Mouse (Mus musculus): ENCODE results near the gene Apba2. TPM values are rescaled to one million over a fixed set of nuclear protein-coding genes. Genes with fewer than 3 reads are reported as not detected.

Gene Apba2
- total RNA-seq (2017), result not detected in 2 replicates

DNA sequence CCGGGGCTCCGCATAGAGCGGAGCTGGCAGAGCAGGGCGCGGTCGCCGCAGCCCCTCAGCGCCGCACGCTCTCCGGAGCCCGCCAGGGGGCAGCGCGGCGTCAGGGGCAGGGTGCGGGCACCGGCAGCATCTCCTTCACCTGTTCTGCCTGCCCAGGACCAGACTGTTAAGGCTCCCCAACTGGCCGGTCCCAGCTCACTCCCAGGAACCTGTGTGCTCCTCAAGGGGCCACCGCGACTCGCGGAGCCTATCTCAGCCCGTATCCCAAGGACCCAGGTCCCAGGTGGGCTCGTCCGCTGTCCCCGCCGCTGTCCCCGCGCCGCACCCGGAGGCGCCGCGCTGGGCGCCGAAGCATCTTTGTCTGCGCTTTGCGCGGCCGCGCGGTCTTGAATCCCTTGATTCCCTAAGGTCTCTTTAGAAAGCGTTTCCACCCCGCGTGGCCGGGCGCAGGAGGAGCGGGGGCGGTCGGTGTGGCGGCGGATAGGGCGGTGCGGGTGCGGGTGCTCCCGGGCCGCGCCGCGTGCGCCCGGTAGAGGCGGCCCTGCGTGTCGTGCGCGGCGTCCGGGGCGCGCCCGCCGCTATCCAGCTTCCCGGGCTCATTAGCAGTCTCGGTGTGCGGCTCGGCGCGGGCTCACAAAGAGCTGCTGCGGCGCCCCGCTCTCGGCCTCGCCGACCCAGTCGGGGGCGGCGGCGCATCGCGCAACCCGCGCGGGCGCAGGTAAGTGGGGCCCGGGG lies at the start of gene Apba2:
TSS of gene Apba2 (plus strand) at position 171 of the 735 bp plus-strand sequence.
- ATAC-seq (ENCODE audit: extremely low read depth, insufficient number of reproducible peaks, low FRiP score, poor library complexity, severe bottlenecking), result no peak

DNA sequence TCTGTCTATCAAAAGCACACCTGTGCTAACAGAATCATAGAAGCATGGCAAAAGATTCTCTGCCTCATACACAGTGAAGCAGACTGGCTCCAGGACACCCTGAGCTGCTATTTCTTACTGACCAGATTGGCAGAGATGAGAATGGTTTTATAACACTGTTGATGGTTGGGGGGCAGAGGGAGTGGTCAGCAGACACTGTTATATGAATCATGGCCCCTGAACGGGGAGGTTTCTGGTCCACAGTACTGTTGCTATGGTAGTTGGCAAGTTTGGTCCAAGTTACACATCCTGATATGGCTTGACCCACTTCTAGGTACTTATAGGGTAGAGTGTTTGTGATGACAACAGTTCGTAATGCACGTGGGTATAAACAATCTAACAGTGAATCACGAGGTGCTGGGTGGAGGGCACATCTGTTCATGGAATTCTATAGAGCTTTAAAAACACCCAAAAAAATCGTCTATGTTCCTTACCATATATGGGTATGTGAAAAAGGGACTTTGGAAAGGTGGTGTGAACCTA lies 49.6 kb upstream of the Apba2 start:
- ATAC-seq (ENCODE audit: extremely low read depth, insufficient number of reproducible peaks, low FRiP score, poor library complexity, severe bottlenecking), result no peak

DNA sequence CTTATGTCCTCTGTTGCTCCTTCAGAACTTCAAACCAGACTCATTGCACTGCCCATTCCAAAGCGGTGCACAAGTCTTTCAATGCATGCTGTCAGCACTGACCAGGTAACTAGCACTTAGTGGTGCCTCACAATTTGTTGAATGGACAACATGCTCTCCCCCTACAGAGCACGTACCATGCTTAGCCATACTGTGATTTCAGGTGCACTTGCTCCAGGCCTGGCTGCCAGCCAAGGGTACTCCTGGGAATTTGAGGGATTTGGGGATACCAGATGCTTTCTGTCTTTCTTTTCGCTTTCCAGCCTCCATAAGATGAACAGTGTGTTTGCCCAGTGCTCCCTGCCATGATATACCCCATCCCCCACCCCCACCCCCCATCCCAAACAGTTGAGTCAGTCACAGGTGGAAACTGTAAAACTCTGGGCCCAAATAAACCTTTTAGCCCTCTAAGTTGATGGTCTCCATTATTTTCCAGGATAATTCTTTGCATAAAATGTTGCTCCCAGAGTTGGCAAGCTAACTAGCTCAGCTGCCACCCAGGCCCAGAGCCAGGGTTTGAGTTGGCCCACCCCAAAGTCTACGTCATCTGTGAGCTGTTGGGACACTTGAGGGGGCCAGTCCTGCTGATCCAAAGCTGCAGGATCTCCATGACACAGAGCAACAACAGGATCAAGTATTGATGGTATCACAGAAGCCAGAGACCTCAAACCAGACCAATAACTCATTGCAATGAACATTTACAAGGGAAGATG lies 48.9 kb upstream of the Apba2 start:
- no peak for ATAC-seq (ENCODE audit: extremely low read depth, insufficient number of reproducible peaks, low FRiP score, poor library complexity, severe bottlenecking)

DNA sequence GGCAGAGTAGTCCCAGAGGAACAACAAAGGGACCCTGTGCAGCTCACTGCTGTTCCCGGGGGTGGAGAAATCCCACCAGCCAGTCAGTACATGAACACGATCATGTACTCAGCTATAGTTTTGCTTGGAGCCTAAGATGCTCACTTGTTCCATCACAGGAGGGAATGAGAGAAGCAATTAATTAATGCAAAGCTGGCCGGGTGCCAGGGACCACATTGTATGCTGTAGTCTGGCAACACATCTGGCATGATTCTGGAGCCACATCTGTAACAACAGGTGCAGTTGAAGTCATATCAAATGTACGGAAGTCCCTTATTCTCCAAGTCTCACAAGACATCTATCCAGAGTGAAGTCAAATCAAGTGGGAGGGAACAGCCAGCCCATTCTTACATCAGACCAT lies 45.3 kb upstream of the Apba2 start:
- ATAC-seq (ENCODE audit: extremely low read depth, insufficient number of reproducible peaks, low FRiP score, poor library complexity, severe bottlenecking), result no peak

DNA sequence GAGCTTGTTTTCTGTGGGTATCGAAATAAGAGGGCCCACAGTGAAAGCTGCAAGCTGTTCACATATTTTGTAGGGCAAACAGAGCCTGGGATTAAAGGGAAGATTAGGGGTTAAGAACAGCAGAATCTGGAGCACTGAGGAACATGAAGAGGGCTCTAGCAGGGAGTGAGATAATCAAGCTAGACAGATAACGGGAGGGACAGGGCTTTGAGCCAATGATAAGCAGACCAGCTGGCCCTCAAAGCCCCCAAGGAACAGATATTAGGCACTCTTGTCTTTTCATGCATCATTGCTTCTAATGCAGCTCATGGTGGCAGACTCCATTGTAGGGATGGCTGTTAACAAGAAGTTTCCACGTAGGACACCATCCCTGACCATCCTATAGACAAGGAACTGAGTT lies 44.8 kb upstream of the Apba2 start:
- ATAC-seq (ENCODE audit: extremely low read depth, insufficient number of reproducible peaks, low FRiP score, poor library complexity, severe bottlenecking), result no peak

DNA sequence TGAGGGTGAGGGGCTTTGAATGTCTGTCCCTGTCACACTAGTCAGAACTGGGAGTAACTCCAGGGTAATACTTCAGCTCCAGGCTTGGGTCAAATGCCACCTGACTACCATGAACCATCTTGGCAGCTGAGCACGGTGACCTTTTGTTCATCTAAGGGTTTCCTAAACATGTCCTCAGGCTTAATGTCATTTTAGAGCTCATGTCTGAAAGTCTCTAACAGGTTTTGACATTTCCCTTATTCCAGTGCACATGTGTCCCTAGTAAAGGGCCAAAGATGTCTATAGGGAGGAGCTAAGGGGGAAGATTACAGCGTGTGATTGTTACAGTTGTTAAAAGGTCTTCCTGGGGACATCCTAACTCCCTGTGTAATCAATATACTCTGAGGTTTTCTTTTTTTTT lies 43.7 kb upstream of the Apba2 start:
- ATAC-seq (ENCODE audit: extremely low read depth, insufficient number of reproducible peaks, low FRiP score, poor library complexity, severe bottlenecking), result no peak

DNA sequence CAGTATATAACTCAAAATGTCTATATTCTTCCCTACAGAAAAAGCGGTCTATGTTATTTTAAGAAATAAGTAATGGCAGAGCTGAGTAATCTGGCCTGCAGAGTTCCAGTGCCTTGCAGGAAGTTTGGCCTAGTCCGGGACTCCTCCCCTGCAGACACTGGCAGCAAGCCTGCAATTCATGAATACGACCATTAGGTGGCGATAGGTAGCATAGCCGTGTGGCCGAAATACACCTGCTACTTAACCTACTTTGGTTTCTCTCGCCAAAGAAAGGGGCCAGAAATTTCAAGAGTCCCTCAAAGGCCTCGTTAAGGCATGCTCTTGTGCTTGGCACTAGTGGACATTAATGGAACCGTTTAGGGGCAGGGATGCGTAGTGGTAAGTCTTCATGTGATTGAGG lies 4.1 kb upstream of the Apba2 start:
- ATAC-seq (ENCODE audit: extremely low read depth, insufficient number of reproducible peaks, low FRiP score, poor library complexity, severe bottlenecking), result no peak

DNA sequence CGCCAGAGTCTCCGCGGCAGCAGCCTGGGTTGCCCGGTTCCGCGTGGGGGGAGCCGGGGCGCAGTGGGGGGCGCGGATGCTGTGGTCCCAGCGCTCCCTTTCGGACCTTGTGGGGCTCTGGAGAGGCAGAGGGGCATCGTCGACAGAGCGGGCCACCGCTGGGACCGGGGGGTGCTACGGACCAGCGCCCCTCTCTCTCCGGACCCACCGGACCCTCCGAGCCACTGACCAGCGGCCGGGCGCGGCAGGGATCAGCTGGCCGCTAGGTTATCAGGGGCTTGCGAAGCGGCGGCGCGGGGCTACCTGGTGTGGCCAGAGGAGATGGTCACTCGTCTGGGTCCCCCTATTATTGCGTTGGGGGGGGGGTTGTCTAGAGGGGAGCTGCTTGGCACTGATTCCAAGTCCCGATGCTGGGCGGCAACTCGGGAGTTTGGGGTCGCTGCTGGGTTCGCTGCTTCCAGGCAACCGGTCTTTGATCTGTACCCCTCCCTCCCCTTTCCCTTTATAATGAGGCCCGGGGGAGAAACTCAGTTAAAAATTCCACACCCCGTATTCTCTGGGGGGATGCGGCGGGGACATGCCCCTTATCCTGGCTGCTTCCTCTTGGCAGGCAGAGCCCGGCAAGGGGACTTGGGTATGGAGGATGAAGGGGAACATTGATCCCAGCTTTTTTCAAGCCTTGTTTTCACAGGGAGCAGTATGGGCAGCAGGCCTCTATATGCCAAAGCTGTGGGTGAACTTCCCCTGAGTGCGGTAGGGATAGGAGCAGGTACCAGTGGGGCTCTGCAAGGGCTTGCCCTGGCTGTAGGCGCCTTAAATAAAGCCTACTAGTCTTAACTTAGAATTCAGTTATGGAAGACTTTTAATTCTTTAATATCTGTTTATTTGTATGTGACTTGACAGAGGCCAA lies 1.0 kb downstream of the Apba2 start:
- ATAC-seq (ENCODE audit: extremely low read depth, insufficient number of reproducible peaks, low FRiP score, poor library complexity, severe bottlenecking), result no peak

DNA sequence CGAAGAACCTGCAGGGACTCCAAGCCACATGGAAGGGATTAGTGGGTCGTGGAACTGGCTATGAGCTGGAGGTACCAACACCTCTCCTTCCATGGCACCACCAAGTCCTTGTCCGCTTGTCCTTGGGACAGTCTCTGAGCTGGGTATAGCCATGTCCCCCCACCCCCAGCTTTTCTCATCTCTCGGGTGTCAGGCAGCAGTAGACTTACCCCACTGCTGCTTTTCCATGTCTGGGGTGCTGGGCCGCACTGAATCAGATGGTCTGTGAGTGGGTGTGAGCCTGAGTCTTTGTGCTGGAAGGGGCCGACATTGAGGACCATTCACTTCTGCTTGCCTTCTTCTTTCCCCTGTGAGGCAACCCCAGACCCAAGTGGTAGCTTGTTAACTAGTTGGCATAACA lies 2.1 kb downstream of the Apba2 start:
- ATAC-seq (ENCODE audit: extremely low read depth, insufficient number of reproducible peaks, low FRiP score, poor library complexity, severe bottlenecking), result no peak

DNA sequence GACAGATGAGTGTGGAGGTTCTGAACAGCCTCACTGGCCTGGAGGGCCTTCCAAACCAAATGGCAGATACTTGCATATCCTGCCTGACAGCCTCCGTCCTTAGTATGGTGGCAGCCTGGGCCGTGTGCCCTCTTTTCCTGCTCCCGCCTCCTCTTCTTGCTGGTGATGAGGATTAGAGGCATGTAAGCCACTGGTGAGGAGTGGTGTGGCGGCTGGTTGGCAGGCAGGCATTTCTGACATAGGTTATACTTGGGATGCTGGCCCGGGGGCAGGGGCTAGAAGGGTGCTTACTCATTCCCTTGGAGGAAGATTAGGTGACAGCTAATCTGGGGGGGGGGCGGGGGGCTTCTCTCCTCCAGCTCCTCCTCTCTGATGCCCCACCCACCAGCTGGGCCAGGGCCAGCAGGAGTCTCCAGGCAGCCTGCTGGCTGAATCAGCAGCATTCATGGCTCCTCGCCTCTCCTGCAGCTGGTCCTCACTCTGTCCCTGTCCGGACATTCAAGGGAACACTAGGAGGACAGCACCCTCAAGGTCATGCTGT lies 3.3 kb downstream of the Apba2 start:
- ATAC-seq (ENCODE audit: extremely low read depth, insufficient number of reproducible peaks, low FRiP score, poor library complexity, severe bottlenecking), result no peak

DNA sequence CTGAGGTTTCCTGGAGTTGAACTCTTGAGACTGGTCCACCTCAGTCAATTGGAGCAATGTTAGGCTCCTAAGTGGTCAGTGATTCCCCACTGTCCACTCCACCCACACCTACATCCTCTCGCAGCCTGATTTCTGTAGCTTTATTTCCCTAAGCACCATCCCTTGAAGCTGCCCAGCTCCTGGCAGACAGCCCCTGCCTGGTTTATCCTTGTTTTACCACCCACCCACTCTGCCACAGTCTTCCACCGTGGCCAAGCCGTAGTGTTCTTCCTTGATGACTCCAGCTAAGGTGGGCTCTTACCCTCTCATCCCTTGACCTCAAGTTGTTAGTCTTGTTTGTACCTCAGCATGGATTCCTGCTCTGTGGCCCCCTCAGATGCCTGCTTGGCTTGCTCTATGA lies 4.1 kb downstream of the Apba2 start:
- no peak for ATAC-seq (ENCODE audit: extremely low read depth, insufficient number of reproducible peaks, low FRiP score, poor library complexity, severe bottlenecking)

DNA sequence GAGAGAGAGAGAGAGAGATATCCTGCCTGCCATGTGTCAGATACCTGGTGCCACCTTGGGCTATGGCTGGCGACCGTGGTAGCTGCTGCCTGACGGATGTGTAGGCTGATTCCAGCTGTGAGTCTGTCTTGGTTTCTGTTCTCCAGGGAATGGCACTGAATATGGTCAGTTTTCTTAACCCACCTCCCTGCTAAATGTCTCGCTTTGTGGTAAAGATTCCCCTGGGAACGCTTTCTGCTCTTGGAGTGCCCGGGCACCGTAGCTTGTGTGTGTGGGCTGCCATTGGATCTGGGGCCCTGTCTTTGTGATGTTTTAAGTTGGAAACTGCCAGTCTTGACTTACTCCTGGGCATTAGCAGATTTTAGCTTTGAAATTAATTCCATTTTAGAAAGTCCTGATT lies 7.3 kb downstream of the Apba2 start:
- ATAC-seq (ENCODE audit: extremely low read depth, insufficient number of reproducible peaks, low FRiP score, poor library complexity, severe bottlenecking), result no peak

DNA sequence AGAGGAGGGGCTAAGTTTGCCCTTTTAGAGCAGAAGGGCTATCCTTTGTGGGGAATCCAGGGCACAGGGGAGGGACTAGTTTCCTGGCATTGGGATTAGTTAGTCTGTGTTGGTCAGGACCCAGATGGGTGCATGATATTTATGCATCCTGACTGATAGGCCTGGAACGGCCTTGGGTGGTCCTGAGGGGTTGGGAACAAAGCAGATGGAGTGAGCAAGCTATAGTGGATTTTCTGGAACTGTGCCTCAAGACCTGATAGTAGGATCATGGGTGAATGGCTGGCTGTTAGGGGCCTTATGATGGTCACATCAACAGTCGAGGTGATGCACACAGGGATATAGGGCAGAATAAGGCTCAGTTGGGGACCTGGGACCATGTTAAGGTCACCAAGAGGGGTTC lies 8.4 kb downstream of the Apba2 start:
- ATAC-seq (ENCODE audit: extremely low read depth, insufficient number of reproducible peaks, low FRiP score, poor library complexity, severe bottlenecking), result no peak

DNA sequence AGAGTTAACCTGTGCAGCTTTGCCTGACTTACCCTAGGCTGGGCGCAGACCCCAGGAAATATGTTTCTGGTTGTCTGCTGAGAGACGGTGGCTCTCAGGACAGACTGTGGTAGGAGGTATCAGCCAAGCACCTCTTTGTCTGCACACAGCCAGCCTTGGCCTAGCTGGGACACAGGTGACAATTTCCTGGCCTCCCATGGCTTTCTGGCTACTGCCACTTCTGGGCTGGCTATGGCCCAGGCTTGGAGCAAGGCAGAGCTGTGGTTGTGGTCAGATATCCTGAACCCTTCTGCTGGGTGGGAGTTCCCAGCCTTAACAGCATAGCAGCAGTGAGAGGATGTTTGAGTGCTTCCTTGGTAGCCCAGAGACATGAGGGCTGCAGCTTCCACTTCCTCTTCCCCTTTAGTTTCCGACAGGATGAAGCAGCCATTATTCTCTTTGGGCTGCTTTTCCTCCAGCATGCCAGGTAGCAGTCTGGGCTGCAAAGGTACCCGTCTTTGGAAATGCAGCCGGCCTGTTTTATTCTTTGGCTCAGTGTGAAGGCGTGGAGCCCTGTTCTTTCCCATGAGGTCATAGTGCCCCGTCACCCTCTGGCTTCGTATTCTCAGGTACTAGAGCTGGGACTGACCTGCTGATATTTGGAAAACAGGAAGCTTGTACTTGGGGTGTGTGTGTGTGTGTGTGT lies 9.2 kb downstream of the Apba2 start:
- ATAC-seq (ENCODE audit: extremely low read depth, insufficient number of reproducible peaks, low FRiP score, poor library complexity, severe bottlenecking), result no peak

DNA sequence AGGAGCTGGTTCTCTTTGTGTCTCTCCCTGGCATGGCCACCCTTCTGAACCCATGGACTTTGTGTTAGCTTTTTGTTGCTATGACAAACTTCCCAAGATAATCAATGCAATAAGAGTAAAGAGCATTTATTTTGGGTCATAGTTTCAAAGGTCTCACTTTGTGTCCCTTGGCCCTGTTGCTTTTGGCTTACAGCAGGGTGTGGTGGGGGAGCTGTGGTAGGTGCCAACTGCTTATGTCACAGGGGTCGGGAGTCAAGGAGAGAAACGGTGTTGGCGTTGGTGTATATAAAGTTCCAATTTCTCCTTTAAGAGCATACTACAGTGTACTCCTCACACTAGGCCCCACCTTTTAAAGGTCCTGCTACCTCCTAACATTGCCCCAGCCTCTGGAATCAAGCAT lies 12.1 kb downstream of the Apba2 start:
- no peak for ATAC-seq (ENCODE audit: extremely low read depth, insufficient number of reproducible peaks, low FRiP score, poor library complexity, severe bottlenecking)

DNA sequence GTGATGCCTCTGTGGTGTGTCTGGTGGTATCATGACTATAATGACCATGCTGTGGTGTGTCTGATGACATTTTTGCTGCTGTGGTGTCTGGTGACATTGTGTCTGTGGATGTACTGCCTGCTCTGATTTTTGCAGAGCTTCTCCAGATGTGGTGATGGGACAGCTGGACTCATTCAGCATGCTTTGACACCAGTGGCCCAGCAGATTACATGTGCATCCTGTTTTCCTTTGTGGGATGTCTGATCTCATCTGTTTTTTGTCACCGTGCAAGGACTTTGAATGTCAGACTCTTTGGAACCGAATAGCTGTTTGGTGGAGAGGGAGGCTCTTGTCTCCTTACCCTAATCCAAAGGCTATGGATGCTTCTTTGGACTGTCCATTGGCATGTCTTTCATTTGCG lies 13.8 kb downstream of the Apba2 start:
- ATAC-seq (ENCODE audit: extremely low read depth, insufficient number of reproducible peaks, low FRiP score, poor library complexity, severe bottlenecking), result no peak

DNA sequence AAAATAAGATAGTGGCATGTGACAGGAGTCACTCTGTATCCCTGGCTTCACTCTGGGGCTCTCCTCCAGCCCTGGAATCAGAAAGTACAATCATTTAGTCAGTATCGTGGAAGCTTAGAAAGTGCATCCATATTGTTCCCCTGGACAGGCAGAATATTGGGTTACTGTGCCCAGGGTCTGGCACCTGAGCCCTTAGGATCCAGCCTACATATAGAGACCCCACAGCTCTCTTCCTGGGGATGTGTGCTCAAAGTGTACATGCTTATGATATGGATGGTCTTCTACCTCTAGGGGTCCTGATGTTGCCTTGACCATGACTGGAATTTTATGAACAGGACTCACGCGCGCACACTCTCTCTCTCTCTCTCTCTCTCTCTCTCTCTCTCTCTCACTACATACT lies 14.4 kb downstream of the Apba2 start:
- no peak for ATAC-seq (ENCODE audit: extremely low read depth, insufficient number of reproducible peaks, low FRiP score, poor library complexity, severe bottlenecking)

DNA sequence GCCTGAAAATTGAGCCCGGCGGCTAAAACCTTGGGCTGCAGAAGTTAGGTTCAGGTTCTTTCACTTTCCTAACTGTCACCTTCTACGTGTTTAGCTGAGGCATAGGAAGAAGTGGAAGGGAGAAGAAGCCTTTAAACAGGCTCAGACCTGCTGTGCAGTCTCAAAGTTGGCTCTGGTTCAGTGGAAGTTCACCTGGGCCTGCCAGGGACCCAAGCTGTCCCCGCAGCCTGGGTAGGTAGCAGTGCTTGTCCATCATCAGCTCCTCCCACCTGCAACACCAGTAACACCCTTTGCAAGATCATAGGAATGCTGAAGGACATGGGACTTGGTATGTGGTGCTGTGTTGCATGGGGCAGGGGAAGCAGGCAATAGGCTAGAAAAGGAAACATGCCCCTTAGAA lies 17.6 kb downstream of the Apba2 start:
- ATAC-seq (ENCODE audit: extremely low read depth, insufficient number of reproducible peaks, low FRiP score, poor library complexity, severe bottlenecking), result no peak

DNA sequence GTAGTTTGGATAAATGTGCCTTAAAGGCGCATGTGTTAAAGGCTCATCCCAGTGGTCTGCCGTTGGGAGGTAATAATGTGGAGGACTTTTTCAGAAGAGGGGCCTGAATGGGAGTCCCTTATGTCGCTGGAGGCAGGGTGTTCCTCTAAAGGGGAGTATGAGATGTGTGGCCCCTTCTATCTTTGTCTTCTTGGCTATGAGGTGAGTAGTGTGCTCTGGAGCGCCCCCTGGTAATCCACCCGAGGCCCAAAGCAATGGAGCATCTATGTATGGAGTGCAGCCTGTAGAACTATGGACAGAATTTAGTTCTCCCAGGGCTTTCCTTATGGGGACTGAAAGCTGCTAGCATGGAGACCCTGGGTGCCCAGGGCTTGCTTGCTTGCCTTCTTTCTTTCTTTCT lies 18.0 kb downstream of the Apba2 start:
- no peak for ATAC-seq (ENCODE audit: extremely low read depth, insufficient number of reproducible peaks, low FRiP score, poor library complexity, severe bottlenecking)

All from neutrophil, adult 5-6 weeks (primary cell).